Mouse (Mus musculus): ENCODE data around the gene Garnl3. TPM values are rescaled to one million over a fixed set of nuclear protein-coding genes. Genes with fewer than 3 reads are reported as not detected.
"Not testable (repeated sequence)": the region's sequence is repeated elsewhere in the genome, so short reads cannot be mapped to it uniquely, and the experiment has no call there.

Gene Garnl3
- total RNA-seq, 2 experiments from 2014 or later: 0.20 to 5.7 TPM

DNA sequence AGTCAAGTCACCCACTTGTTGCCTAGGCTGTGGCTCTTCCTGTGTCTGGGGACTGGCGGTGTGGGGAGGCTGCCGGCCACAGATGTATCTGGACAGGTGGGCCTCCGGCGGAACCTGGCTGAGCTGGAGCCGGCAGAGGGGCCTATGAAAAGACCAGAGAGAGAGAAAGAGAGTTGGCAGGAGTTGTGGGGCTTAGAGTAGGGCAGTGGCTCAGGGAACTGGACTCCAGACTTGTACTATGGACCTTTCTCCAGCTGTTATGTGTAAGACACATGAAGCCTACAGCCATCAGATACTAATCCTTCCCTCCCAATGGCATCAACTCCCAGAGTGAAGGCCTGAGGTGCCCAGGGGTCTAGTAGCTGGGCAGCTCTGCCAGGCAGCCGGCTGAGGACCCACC lies 27.4 kb upstream of the Garnl3 start:
- ATAC-seq (ENCODE audit: poor library complexity, severe bottlenecking): no peak

DNA sequence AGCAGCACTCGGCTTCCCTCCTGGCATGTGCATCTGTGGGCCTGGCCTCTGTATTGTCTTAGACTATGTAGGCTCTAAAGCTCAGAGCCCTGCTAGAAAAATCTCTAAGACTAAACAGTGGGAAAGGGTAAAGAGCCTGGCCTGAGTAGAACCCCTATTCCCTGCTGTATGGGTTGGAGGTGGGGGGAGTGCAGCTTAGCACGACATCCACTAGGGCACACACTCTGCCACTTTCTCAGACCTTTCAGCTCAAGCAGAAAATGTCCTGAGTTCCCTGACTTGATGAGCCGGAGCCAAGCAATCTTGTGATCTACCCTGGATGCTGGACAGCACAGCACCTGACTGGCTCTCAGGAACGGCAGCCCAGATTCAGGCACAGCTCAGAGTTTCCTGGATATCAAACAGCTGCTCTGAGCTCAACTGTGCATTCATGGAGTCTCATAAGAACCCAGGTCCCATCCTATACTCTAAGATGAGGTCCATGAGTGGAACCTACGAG lies 24.9 kb upstream of the Garnl3 start:
- ATAC-seq (ENCODE audit: poor library complexity, severe bottlenecking): no peak

DNA sequence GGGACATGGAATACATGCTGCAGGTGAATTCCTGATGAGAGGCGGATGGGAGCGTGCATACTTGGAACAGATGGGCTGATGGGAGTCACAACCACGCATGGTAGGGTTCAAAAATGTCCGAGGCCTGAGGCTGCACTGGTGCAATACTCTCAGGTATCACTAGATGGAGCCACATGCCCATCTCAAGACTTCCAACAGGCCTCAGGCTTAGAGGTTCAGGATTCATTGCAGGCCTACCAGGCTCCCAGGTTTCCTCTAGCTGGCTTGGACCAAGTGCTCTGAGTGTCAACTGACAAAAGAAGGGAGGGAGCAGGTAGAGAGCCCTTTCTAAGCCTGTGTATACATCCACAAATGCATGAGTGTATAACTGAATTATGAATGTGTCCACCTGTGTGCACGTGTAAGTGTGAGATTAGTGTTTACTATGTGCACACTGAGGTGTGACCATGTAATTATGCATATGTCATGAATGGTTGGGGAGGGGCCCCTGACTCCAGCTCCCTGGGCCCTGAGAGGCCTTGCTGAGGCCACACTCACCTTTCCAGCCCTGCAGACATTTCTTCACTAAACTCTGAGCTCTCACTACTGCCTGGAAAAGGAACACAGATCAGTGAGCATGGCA lies 23.4 kb upstream of the Garnl3 start:
- peak; percentile 89 for ATAC-seq (ENCODE audit: poor library complexity, severe bottlenecking)

DNA sequence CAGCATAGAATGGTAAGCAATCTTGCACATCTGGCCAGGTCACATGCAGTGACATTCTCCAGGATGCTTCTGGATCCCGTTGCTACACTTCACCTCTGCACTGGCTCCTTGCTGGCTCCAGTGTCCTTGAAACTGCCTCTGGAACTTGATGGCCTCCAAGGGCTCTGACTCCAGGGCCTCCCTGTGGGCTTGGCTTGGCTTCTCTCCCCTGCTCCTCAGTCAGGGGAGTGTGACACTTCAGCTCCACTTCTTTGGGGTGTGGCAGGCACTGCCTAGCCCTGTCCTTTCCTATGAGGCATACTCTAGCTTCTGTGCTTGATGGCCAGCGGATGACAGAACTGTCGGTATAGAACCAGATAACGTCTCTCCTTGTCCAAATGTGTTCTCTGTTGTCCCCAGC lies 15.5 kb upstream of the Garnl3 start:
- ATAC-seq (ENCODE audit: poor library complexity, severe bottlenecking): no peak

DNA sequence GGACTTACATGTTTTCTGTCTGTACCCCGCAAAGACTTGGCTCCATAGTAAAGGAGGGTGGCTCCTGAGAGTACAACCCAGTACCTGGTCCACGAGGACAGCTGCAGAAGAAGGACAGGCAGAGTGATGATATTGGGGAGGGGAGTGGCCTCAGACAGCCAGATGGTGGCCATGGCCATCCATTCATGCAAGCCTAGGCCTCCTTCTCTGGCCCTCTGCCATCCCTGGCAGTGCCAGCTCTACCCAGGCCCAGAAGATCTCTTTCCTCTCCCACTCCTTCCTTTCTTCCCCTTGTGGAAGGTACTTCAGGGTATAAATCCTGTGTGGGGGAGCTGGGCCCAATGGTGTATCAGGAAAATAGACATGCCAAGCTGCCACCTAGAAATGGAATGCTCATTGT lies 11.8 kb upstream of the Garnl3 start:
- no peak for ATAC-seq (ENCODE audit: poor library complexity, severe bottlenecking)

DNA sequence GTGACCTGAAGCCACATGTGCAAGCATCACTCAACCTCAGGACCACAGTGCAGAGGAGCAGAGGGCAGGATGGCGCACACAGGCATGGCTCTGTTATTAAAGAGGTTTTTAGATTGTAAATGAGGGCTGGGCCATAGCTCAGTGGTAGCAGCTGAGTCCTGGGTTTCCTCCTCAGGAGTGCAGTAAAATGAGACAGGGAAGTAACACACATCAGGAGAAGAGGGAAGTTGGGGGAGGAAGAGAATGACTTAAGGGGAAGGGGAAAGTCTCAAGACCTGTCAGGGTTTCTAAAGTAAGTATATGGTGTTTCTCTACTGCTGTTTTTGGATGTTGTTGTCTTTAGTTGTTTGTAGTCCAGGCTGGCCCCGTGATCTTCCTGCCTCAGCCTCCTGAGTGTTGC lies 7.0 kb upstream of the Garnl3 start:
- peak; percentile 75 for ATAC-seq (ENCODE audit: poor library complexity, severe bottlenecking)

DNA sequence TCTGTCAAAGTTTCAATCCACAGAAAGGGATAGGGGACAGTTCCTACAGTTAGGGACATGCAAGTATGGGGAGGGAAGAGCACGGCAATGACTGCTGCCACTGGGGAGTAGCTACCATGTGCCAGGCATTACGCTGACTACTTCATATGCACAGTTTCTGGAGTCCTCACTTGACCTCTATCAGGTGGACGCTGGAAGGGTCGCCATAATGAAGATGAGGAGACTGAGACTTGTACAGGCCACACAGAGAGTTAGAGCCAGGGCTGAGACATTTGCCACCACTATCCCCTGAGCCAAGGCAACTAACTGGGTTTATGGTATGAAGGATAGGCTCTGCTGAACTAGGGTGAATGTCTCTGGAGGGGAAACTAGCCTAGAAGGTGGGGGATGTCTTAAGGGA lies 6.3 kb upstream of the Garnl3 start:
- ATAC-seq (ENCODE audit: poor library complexity, severe bottlenecking): no peak

DNA sequence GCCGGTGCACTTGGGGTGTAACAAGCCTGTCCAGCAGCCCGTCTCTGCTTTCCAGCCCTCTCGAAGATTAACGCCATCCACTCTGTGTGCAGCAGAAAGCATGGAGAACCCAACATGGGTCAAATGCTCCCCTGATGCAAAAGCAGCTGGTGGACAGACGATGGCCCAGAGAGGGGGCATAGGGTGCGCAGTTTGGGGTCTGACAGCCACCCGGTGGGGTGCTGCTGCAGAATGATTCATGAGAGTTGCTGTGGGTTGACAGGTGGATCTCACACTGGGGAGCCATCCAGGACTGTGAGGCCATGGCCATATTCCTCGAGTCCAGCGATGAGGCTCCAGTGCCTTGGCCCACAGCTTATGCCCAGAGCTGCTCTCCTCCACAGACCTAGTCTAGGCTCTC lies 5.8 kb upstream of the Garnl3 start:
- no peak for ATAC-seq (ENCODE audit: poor library complexity, severe bottlenecking)

DNA sequence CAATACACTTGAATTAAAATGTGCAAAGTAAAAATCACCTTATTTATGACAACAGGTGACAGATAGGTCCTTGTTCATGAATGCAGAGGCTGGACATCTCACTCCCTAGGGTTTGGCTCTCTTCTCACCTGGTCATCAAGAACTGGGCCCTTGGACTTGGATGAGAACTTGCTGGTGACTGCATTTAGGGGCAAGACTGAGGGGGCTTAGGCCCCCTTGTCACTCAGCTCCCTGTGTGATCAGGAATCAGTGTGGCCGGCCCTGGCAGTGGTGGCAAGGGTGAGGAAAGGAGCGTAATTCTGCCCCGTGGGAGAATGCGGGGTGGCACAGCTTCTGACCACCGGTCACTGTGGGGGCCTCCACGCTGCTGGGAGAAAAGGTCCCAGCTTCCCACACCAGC lies 4.9 kb upstream of the Garnl3 start:
- no peak for ATAC-seq (ENCODE audit: poor library complexity, severe bottlenecking)

DNA sequence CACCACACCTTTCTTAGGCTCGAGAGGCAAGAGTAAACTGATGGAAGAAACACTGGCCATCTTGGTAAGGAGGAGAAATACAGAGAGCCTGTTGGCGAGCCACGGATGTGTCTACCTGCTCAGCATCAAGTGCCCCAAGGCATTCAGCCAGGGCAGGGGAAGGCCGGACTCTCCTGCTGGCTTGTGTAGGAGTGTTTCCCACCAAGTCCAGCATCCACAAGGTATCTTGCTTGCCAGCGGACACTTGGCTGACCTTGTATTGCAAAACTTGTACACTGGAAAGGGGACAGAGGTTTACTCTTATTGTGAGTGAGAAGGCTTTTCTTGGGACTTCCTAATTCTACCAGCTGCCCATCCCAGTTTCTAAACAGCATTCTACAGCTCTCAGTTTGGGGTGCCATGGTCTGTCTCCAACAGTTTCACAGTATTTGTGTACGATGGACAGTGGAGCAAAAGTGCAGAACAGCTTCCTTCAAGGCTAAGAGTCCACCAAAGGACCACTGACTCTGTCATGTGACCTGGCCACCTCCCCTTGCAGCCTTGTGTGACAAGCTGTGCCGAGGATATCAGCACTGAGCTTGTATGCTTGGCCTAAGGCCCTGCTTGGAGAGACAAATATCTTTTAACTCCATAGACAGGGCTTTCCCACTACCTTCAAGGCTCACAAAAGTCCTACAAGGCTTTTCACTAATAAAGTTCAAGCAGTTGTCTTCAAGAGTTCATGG lies 3.5 kb upstream of the Garnl3 start:
- ATAC-seq (ENCODE audit: poor library complexity, severe bottlenecking): no peak

DNA sequence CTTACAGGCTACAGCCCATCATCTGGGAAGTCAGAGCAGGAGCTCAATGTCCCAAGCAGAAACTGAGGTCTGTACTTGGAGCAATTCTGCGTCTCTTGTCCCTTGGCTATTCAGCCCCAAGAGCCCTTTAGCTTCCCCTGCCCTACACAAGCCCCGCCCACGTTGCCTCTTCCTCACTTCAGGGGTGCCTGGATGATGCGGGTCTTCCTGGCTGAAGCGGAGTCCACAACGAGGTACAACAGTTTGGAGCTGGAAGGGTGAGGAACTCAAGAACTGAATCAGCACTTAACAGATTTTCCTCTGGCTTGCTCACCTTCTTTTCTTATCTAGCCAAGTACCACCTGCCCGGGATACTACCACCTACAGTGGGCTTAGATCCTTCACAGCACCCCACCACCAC lies 852 bp upstream of the Garnl3 start:
- ATAC-seq (ENCODE audit: poor library complexity, severe bottlenecking): no peak

DNA sequence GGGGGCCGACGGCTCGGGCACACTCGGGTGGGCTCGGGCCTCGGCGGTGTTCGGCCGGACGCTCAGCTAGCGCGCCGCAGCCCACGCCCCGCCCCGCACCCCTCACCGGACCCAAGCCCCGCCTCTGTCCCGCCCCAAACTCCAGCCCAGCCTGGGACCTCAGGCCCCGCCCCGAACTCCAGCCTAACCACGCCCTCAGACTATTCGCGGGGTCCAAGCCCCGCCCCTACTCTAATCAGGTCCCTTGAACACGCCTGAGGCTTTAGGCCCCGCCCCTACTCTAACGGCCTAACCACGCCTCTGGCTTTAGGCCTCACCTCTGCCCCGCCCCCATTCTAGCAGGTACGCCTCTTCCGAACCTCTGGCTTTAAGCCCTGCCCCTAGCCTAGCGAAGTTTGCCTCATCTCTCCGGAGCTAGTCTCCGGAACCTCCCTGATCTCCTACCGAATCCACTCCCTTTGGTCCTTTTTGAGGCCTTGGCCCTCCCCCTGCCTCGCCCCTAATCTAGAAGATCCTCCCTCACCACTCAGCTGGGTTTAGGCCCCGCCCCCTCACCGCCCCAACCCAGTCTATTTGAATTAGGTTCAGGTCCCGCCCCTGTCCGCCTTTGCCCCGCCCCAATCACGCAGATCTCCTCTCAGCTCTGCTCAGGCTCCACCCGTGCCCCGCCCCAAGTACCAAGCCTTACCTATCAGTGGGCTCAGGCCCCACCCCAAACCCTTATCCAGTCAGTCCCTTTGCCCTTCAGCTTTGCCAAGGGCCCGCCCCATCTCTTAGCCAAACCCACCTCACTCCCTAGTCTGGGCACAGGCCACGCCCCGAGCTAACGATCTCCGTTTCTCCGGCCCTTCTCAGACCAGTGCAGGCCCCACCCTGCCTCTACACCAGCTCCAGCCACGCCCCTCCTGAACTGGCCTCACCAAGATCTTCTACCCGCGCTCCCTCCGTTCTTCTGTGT lies 649 bp downstream of the Garnl3 start:
- ATAC-seq (ENCODE audit: poor library complexity, severe bottlenecking): peak; percentile 76

DNA sequence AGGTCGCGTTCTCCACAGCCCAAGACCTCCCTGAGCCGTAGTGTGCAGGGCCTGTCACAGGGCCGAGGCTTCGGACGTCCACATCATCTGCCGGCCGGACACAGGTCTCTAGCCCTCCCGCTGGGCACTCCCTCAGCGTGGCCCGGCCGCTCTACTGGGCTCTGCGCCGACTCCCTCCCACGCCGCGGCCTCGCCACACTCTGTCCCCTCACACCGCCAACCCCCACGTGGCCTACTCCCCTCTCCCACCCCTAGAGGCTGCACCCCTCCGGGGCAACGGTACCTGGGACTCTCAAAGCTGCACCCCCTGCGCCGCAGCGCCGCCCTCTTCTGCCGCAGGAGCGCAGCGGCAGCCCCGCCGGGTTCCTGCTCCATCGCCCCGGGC lies 1.3 kb downstream of the Garnl3 start:
- no peak for ATAC-seq (ENCODE audit: poor library complexity, severe bottlenecking)

DNA sequence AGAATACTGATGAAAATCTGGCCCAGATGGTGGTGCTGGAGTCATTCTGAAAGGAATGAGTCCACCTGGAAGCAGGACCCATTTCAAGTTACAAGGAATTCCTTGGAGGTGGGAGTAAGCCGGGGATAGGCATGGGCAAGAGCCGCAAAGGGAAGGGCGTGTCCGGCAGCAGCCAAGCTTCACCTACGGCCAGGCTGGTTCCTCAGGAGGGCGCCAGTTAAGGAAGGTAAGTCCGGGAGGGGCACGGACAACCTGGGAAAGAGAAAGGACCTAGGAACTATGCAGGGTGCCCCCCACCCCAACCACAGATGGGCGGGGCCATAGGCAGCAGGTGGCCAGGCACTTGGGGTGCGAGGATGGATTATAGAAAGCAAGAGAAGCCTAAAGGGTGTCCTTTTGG lies 1.8 kb downstream of the Garnl3 start:
- ATAC-seq (ENCODE audit: poor library complexity, severe bottlenecking): no peak

DNA sequence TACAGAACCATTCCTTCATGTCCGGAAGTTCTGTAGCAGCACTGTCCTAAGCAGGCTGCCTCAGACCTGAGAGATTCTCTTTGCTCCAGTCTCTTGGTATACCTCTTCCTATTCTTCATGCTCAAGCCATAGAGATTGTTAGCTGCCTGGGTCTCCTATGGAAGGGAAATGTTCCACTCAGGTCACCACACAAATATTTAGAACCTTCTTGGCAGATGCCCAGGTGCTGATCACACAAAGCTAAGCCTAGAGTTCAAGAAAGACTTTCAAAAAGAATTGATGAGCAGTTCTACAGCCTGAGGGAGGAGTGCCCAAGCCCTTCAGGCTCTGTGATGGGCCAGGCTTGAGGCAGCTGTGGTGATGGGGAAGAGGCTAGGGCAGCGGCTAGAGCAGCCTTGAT lies 2.4 kb downstream of the Garnl3 start:
- ATAC-seq (ENCODE audit: poor library complexity, severe bottlenecking): no peak

DNA sequence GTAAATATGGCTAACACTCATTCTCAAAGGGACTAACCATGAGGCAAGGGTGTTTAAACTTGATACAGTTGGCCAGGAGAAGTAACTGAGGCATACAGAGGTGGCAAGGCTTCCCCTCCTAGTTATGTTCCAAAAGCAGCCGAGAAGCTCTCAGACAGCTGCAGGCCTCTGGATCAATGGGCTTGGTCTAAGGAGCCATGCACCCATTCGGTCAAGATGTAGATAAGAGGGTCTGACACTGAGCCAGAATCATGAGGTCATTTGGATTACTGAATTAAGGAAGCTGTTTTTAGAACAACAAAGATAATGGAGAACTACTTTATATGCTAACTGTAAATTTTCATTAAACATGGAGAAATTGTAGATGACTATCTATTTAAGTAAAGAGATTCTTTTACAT lies 4.2 kb downstream of the Garnl3 start:
- ATAC-seq (ENCODE audit: poor library complexity, severe bottlenecking): no peak

DNA sequence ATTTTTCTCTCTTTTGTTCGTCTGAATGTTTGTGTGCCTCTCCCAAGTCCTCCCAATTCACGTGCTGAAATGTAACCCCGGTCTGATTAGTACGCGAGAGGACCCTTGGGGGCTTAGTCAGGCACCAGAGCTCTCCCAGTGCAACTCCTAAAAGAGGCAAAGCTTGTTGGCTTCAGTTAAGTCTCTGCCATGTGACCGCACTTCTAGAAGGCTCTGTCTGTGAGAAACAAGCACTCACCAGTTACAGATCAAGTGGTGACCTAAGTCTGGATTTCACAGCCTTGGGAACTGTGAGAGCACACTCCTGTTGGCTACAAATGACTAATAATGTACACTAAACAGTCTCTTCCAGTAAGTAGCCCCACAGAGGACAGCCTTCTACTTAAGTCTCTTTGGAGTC lies 8.6 kb downstream of the Garnl3 start:
- ATAC-seq (ENCODE audit: poor library complexity, severe bottlenecking): no peak

DNA sequence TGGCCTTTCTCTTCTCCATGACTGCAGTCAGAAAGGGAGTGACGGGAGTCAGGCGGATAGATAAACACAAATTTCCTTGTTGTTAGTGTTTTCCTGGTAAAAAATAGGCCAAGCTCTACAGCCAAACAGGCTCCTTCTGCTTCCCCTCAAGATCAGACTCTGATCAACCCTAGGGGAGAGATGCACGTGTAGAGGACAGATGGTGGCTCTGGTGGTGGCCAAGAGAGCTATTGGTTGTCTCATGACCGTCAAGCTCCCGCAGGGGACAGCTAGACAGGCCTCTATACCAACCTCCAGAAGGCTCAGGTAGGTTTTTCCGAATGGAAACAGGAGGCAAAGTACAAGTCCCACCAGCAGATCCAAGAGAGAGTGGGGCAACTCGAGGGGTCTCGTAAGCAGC lies 30.9 kb downstream of the Garnl3 start:
- ATAC-seq (ENCODE audit: poor library complexity, severe bottlenecking): no peak

DNA sequence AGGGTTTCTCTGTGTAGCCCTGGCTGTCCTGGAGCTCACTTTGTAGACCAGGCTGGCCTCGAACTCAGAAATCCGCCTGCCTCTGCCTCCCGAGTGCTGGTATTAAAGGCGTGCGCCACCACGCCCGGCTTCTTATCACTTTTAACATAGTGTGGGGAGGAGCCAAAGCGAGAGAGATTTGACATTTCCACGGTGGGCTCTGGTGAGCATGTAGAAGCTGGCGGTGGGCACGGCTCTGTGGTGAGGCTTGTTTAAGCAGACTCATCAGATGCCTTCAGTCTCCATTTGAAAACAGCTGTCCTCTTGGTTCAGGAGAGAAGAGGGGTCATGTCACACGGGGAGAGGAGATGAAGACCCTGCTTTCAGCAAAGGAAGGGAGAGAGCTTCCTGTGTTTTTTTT lies 34.1 kb downstream of the Garnl3 start:
- not testable (repeated sequence) for ATAC-seq (ENCODE audit: poor library complexity, severe bottlenecking)

DNA sequence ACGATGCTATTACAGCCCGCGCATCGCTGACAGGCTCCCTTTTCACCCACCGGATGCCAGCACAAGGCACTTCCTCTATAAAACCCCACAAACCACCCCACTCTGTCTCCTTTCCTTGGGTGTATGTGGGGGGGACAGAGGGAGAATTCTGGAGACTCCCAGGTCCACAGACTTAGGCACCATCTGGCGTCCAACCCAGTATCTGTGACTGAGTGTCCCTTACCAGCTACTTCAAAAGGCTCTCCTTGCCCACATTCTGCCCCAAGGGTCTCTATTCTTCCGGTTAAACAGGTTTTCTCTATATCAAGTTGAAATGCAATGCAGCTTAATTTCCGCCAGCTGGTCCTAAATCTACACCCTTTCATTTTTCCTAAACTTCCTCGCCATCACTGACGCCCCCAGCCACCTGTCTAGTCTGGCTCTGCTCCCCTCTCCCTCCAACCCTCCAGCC lies 36.2 kb downstream of the Garnl3 start:
- ATAC-seq (ENCODE audit: poor library complexity, severe bottlenecking): no peak
